In the genomic region with DNA sequence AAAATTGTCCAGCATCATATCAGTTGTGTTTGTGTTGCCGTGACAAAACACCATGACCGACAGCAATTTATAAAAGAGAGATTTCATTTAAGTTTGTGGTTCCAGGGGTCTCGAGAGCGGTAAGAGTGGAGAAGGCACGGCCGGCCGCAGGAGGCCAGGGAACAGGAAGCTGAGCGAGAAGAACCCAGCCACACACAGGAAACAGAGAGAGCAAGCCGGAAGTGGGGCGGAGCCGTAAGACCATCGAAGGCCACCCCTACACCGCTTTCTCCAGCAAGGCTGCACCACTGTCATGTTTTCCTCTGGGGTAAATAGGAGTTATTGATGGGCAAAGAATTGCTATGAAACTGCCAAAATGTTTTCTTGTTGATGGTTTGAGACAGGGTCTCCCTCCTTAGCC, we compare ENCODE assay signal across 12 mouse cellular contexts. TPM values are rescaled to one million over a fixed set of nuclear protein-coding genes. Genes with fewer than 3 reads are reported as not detected.
A peak's percentile ranks its signal among the peaks of the same experiment; 100 is the strongest.
DNase-seq lines count a peak whose midpoint lies in the region.
"Had no signal": no experiment of that assay in that cellular context is flagged by ENCODE, and none has a peak within 500 bp of the region (broad histone marks: within the 10 kb centered on the region; RNA-seq: fewer than 3 reads in every experiment).

No protein-coding gene starts in this region.

- peak overlapping the region; percentile 78 for H3K4me3 ChIP-seq in megakaryocyte, embryonic 14.5 days (replicated peaks)
- H3K4me3 ChIP-seq: gastrocnemius, adult 2 months; heart, embryonic 15.5 days; myocyte had no signal

- peaks cover 18% of the 10 kb centered on the region for H3K9me3 ChIP-seq in megakaryocyte, embryonic 14.5 days
- H3K9me3 ChIP-seq: heart, embryonic 15.5 days had no signal

- peaks cover 37% of the 10 kb centered on the region for H3K4me1 ChIP-seq in megakaryocyte, embryonic 14.5 days

- H3K27me3 ChIP-seq in megakaryocyte, embryonic 14.5 days (replicated peaks): peaks cover 2% of the 10 kb centered on the region
- H3K27me3 ChIP-seq: heart, embryonic 15.5 days; Patski had no signal

- H3K36me3 ChIP-seq in megakaryocyte, embryonic 14.5 days (replicated peaks; ENCODE audit: low read length): no peaks in the 10 kb centered on the region
- H3K36me3 ChIP-seq: heart, embryonic 15.5 days had no signal

- DNase-seq in adrenal gland, postnatal 14 days: peak; percentile 12
- DNase-seq in adrenal gland, adult 2 months: no peak
- peak; percentile 20 for DNase-seq in liver
- DNase-seq in thymus, postnatal 0 days (ENCODE audit: low spot score): peak; percentile 77
- no peak for DNase-seq in urinary bladder, postnatal 10 days (ENCODE audit: low spot score)
- DNase-seq in right cerebral cortex, postnatal 14 days: no peak
- DNase-seq in kidney, adult 11 months: no peak
- DNase-seq: gastrocnemius, adult 2 months had no signal

RNA-seq across cellular contexts. Expression of a gene that starts 9.2 kb away (rescaled TPM):
- 1.3 and 2.8 TPM in 2 replicates for total RNA-seq in adrenal gland, postnatal 14 days (2021)
- total RNA-seq in adrenal gland, adult 2 months (2021): under 1 TPM; 0.72 to 0.97 TPM
- polyA plus RNA-seq in adrenal gland, adult 2 months (2012; rRNA removed): 0.57 and 0.87 TPM in 2 replicates
- polyA plus RNA-seq in megakaryocyte, embryonic 14.5 days (2012; ENCODE audit: insufficient read depth, low replicate concordance): 12.2 and 30.3 TPM in 2 replicates
- 1.6 and 1.7 TPM in 2 replicates for polyA plus RNA-seq in thymus, postnatal 0 days (2015; fragmentation: Nextera tagmentation; extraction: Ambion mirVana)

RNA-seq across cellular contexts. Expression of a gene that starts 53.8 kb away (rescaled TPM):
- 59.7 and 60.6 TPM in 2 replicates for total RNA-seq in adrenal gland, postnatal 14 days (2021)
- total RNA-seq in adrenal gland, adult 2 months (2021): 10 to 100 TPM; 53.0 to 74.5 TPM
- polyA plus RNA-seq in adrenal gland, adult 2 months (2012; rRNA removed): 142 and 265 TPM in 2 replicates
- 34.3 and 77.6 TPM in 2 replicates for polyA plus RNA-seq in megakaryocyte, embryonic 14.5 days (2012; ENCODE audit: insufficient read depth, low replicate concordance)
- polyA plus RNA-seq in thymus, postnatal 0 days (2015; fragmentation: Nextera tagmentation; extraction: Ambion mirVana): 44.6 and 47.0 TPM in 2 replicates

Comparison
In these comparisons a context has a peak if more than half of its experiments do, and no peak if none do; other contexts are left out.
1. DNase-seq: peak in adrenal gland, postnatal 14 days (single experiment), liver (single experiment) and thymus, postnatal 0 days (single experiment); none in adrenal gland, adult 2 months (single experiment), urinary bladder, postnatal 10 days (single experiment), right cerebral cortex, postnatal 14 days (single experiment) and kidney, adult 11 months (single experiment).